Comparison of ENCODE assay signal across 8 mouse cellular contexts in genomic region chr10:95941768-95942425, GRCm38 (mm10). TPM values are rescaled to one million over a fixed set of nuclear protein-coding genes. Genes with fewer than 3 reads are reported as not detected.
DNase-seq lines count a peak whose midpoint lies in the region; ATAC-seq lines count a peak whose summit lies in the region.

No protein-coding gene starts in this region.

- H3K9ac ChIP-seq in forebrain, embryonic 15.5 days (replicated peaks), result peak overlapping the region; percentile 85; the same call in 1 of the 2 replicates
- no peak overlapping the region; the same call in 1 of the 2 replicates for H3K9ac ChIP-seq in liver, embryonic 11.5 days (ENCODE audit: low read depth, low read length)

- peak overlapping the region; percentile 67 for H3K4me2 ChIP-seq in forebrain, embryonic 15.5 days (replicated peaks)
- peak overlapping the region; percentile 81 for H3K4me2 ChIP-seq in liver, embryonic 11.5 days

- peak overlapping the region; percentile 86 for H3K4me3 ChIP-seq in forebrain, embryonic 15.5 days
- peak overlapping the region; percentile 77 for H3K4me3 ChIP-seq in liver, embryonic 11.5 days (ENCODE audit: low read depth, low read length)

- H3K9me3 ChIP-seq in forebrain, embryonic 15.5 days, result no peaks in the 10 kb centered on the region
- no peaks in the 10 kb centered on the region for H3K9me3 ChIP-seq in liver, embryonic 11.5 days (ENCODE audit: control insufficient read depth, low read length)

- H3K36me3 ChIP-seq in forebrain, embryonic 15.5 days, result no peaks in the 10 kb centered on the region
- H3K36me3 ChIP-seq in liver, embryonic 11.5 days (ENCODE audit: control insufficient read depth, insufficient read depth, low read length), result peaks cover 3% of the 10 kb centered on the region

- ATAC-seq in CD4-positive, CD25-positive, alpha-beta regulatory T cell, adult 4 months, result peak; percentile 24
- ATAC-seq in forebrain, embryonic 15.5 days (replicated peaks), result no peak
- ATAC-seq in liver, embryonic 11.5 days (replicated peaks; ENCODE audit: low FRiP score), result no peak

- peaks cover 20% of the 10 kb centered on the region for H3K4me1 ChIP-seq in forebrain, embryonic 15.5 days
- H3K4me1 ChIP-seq in liver, embryonic 11.5 days (replicated peaks; ENCODE audit: control insufficient read depth, insufficient read depth, low read length), result peaks cover 15% of the 10 kb centered on the region; the same call in 1 of the 2 replicates

- DNase-seq in A20 (ENCODE audit: low read depth, low spot score), result peak; percentile 49
- no peak for DNase-seq in liver, embryonic 11.5 days (ENCODE audit: low spot score)
- no peak for DNase-seq in urinary bladder, postnatal 4 days (ENCODE audit: low spot score in 2 of 2)
- DNase-seq in right cerebral cortex, postnatal 4 days, result no peak
- no peak for DNase-seq in layer of hippocampus, adult 11-12 months (ENCODE audit: low spot score)
- no peak for DNase-seq in left cerebral cortex, postnatal 36 days (ENCODE audit: low spot score in 2 of 2)

- WGBS in forebrain, embryonic 15.5 days, result 59% methylated on average over 6 of the region's 6 CpGs
- 31% methylated on average over 6 of the region's 6 CpGs for WGBS in liver, embryonic 11.5 days

- intact Hi-C loops in left cerebral cortex, postnatal 36 days (cut with DNase I), result no loop called here

- H3K27me3 ChIP-seq in forebrain, embryonic 15.5 days, result no peaks in the 10 kb centered on the region
- no peaks in the 10 kb centered on the region for H3K27me3 ChIP-seq in liver, embryonic 11.5 days (replicated peaks; ENCODE audit: control insufficient read depth, insufficient read depth, low read length)

- no peak overlapping the region for H3K27ac ChIP-seq in forebrain, embryonic 15.5 days (replicated peaks)
- H3K27ac ChIP-seq in liver, embryonic 11.5 days (ENCODE audit: low read depth, low read length), result no peak overlapping the region

RNA-seq across cellular contexts. Expression of gene Eea1, which starts 1.4 kb away (rescaled TPM):
- 10 to 100 TPM; 18.7 to 24.7 TPM for polyA plus RNA-seq in CD4-positive, CD25-positive, alpha-beta regulatory T cell, adult 4 months (2017; shearing (Covaris generic))
- 17.3 and 18.2 TPM in 2 replicates for polyA plus RNA-seq in forebrain, embryonic 15.5 days (2015; fragmentation: Nextera tagmentation; extraction: Ambion mirVana)
- 14.1 and 14.4 TPM in 2 replicates for polyA plus RNA-seq in liver, embryonic 11.5 days (2014; fragmentation: Nextera tagmentation; extraction: Ambion mirVana)
- 10 to 100 TPM; 31.7 to 34.0 TPM for total RNA-seq in left cerebral cortex, postnatal 36 days (2021)
